Mouse (Mus musculus): ENCODE results near the gene Sdk1.

GRCm38 (mm10) chr5:141524801-141525715 is 283.8 kb downstream of the Sdk1 start:
- no peak for TF ChIP-seq POLR2A (IDR thresholded peaks at IDR 0.05; ENCODE audit: control insufficient read depth, extremely low read depth, insufficient read depth, low read length, poor library complexity)
- no peak for TF ChIP-seq CTCF (IDR thresholded peaks at IDR 0.05; ENCODE audit: borderline replicate concordance, control insufficient read depth, extremely low read depth, insufficient read depth, low read length, poor library complexity)
